Mouse (Mus musculus) midbrain, embryonic 16.5 days (tissue): Measurements from ENCODE around the gene Ruvbl2. TPM values are rescaled to one million over a fixed set of nuclear protein-coding genes. Genes with fewer than 3 reads are reported as not detected.
"Not testable (repeated sequence)": the region's sequence is repeated elsewhere in the genome, so short reads cannot be mapped to it uniquely, and the experiment has no call there.

Experiments used
- ATAC-seq: fragments of 200-750 bp; cut with Nextera tagmentation; 2 replicates; pipeline ENCODE4 v1.8.0; 2017; ENCODE audit warnings: moderate TSS enrichment
- H3K27ac ChIP-seq: fragments of 300-500 bp; sonication (generic); 2 replicates; pipeline ENCODE4 v1.5.1; 2014; ENCODE audit warnings: mild to moderate bottlenecking, low read length, mixed read lengths
- H3K27me3 ChIP-seq: fragments of 300-500 bp; sonication (generic); 2 replicates; pipeline ENCODE4 v1.6.1; 2014; ENCODE audit warnings: low read depth, low read length, mixed read lengths; ENCODE audit not compliant: control insufficient read depth, insufficient read depth
- H3K36me3 ChIP-seq: fragments of 300-500 bp; sonication (generic); 2 replicates; pipeline ENCODE4 v1.6.1; 2014; ENCODE audit warnings: mild to moderate bottlenecking, low read length, moderate library complexity, mixed read lengths; ENCODE audit not compliant: control insufficient read depth, insufficient read depth
- H3K4me1 ChIP-seq: fragments of 300-500 bp; sonication (generic); 2 replicates; pipeline ENCODE4 v1.6.1; 2014; ENCODE audit warnings: mild to moderate bottlenecking, low read length, mixed read lengths; ENCODE audit not compliant: control insufficient read depth, insufficient read depth
- H3K4me2 ChIP-seq: fragments of 300-500 bp; sonication (generic); 2 replicates; pipeline ENCODE4 v1.6.1; 2014; ENCODE audit warnings: mild to moderate bottlenecking, low read length, mixed read lengths
- H3K4me3 ChIP-seq: fragments of 300-500 bp; sonication (generic); 2 replicates; pipeline ENCODE4 v1.5.1; 2014; ENCODE audit warnings: low read depth, mild to moderate bottlenecking, low read length, moderate library complexity, mixed read lengths
- H3K9ac ChIP-seq: fragments of 300-500 bp; sonication (generic); 2 replicates; pipeline ENCODE4 v1.6.1; 2014; ENCODE audit warnings: low read depth, low read length, mixed read lengths
- H3K9me3 ChIP-seq: fragments of 300-500 bp; sonication (generic); replicated peaks from 2 replicates; pipeline ENCODE4 v1.6.1; 2014; ENCODE audit warnings: mild to moderate bottlenecking, low read length, mixed read lengths; ENCODE audit not compliant: control insufficient read depth, poor library complexity, severe bottlenecking
- WGBS: fragments of 180-500 bp; shearing (Covaris S2); extraction: QIAGEN DNeasy Blood & Tissue Kit; methylation state at CpG from one replicate; pipeline ENCODE4 v1.1.7; 2014; 5-methylcytosine and 5-hydroxymethylcytosine counted together
- polyA plus RNA-seq: library from polyadenylated mRNA; unstranded; fragments of >200 nt; fragmentation: Nextera tagmentation; extraction: Ambion mirVana; gene quantifications from 2 replicates; pipeline ENCODE4 v1.2.1, GENCODE M21; 2015

Ruvbl2 gene
- 103 and 110 TPM in 2 replicates for polyA plus RNA-seq

DNA sequence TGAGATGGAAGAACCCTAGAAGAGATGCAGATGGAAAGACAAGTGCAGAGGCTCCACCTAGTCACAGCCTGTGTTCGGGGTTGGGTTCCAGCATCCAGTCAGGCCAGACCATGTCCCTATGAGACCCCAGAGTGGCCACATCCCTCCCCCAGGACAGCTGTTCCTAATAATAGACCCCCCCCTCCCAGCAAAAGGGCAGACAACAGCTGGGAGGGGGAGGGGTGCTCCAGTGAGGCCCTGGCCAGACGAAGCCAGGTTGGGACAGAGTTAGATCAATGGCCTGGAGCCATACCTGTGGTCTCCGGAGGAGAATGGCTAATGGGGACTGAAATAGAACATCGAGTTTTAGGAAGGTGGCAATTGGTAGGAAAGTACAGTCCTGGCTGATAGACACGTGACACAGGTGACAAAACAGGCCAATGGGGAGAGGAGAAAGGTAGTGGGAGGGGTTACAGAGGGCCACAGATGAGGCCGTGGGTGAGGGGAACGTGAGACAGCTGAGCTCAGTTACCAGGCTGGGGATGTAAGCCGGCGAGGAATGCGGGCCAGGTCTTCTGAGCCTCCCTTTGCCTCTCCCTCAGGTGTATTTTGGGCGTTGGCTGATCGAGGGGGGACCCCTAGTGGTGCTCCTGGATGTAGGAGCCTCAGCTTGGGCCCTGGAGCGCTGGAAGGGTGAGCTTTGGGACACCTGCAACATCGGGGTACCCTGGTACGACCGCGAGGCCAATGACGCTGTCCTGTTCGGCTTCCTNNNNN is at the start of gene Ruvbl2:
TSS of gene Ruvbl2 (minus strand) at position 576 of the 756 bp plus-strand sequence.
- H3K27me3 ChIP-seq, result no peaks in the 10 kb centered on the region
- no peak for ATAC-seq
- peak within 1 kb of the TSS; percentile 27; the same call in 1 of the 2 replicates for H3K4me2 ChIP-seq
- H3K9me3 ChIP-seq, result no peaks in the 10 kb centered on the region
- H3K9ac ChIP-seq, result no peak within 1 kb of the TSS
- H3K4me3 ChIP-seq, result no peak within 1 kb of the TSS
- WGBS, result 26% methylated on average over 19 of the region's 19 CpGs
- H3K4me1 ChIP-seq, result peaks cover 28% of the 10 kb centered on the region
- H3K36me3 ChIP-seq, result peaks cover 2% of the 10 kb centered on the region
- no peak within 1 kb of the TSS for H3K27ac ChIP-seq

DNA sequence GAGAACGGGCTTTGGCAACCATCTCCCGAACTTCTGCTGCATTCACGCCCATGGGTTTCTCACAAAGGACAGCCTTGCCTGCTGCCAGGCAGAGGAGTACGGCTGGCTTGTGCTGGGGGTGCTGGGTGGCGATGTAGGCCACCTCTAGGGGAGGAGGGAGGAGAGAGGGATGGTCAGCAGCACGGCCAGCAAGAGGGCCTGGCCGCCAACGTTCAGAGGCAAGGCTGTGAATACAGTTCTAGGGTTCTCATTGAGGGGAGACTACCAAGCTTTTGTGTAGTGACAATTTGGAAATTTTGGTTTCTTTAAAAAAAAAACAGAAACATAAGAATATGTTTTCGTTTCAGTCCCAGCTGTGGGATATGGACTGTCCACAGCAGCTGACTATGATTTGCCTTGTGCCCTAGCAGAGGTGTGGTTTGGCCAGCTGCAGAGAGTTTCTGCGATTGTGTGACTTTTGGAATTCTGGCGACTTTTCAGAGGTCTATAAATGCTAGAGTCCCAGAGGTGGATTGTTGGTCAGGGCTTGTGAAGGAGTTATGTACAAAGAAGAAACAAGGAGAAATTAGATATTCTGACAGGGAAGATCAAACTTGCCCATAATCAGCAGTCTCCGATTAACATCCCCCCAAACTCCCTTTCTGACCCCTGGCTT is 49.0 kb upstream of the Ruvbl2 start, which contains the start of gene Gm45808:
TSS of gene Gm45808 (minus strand) at position 51 of the 655 bp plus-strand sequence.
- WGBS, result 84% methylated on average over 12 of the region's 12 CpGs
- Histone ChIP-seq H3K36me3 (no peaks in the 10 kb centered on the region), H3K4me2 (no peak within 1 kb of the TSS; the same call in 1 of the 2 replicates), H3K27me3 (no peaks in the 10 kb centered on the region), H3K27ac (0 out of 2 replicates have a peak within 1 kb of the TSS, but pooled peaks have one; percentile 14), H3K4me3 (no peak within 1 kb of the TSS), H3K9ac (no peak within 1 kb of the TSS), H3K4me1 (peaks cover 15% of the 10 kb centered on the region), H3K9me3 (no peaks in the 10 kb centered on the region)
- no peak for ATAC-seq

DNA sequence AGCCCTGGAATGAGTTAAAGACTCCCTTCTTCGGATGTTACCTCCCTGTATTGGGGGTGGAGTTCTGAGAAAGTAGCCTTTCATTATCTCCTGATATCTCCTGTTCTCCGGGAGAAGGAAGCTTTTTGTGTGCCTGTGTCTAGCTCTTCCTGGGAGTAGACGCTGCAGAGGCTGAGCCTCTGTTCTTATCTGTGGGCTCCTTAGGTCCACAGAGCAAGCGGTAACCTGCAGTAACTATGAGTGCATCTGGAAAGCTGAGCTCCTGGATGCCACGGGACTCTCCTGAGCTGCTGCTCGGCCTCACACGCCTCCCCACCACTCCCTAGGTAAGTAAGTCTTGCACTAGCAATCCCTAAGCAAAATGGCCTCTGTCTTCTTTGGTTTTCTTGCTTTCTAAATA is 48.3 kb upstream of the Ruvbl2 start:
- Histone ChIP-seq H3K27me3 (no peaks in the 10 kb centered on the region), H3K27ac (no peak overlapping the region), H3K4me2 (no peak overlapping the region), H3K36me3 (no peaks in the 10 kb centered on the region), H3K4me3 (no peak overlapping the region), H3K9me3 (no peaks in the 10 kb centered on the region), H3K9ac (no peak overlapping the region), H3K4me1 (peaks cover 15% of the 10 kb centered on the region)
- no peak for ATAC-seq
- 85% methylated on average over 7 of the region's 7 CpGs for WGBS

DNA sequence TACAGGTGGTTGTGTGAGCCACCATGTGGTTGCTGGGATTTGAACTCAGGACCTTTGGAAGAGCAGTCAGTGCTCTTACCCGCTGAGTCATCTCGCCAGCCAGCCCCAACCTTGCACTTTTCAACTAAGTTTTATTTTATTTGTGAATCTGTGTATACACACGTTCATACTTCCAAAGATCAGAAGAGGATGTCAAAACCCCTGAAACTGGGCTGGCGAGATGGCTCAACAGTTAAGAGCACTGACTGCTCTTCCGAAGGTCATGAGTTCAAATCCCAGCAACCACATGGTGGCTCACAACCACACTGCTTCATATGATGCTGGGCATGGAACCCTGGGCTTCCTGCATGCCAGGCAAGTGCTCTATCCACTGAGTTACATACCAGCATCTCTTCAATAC is 47.1 kb upstream of the Ruvbl2 start:
- H3K4me3 ChIP-seq, H3K27ac ChIP-seq, H3K9ac ChIP-seq, H3K27me3 ChIP-seq, H3K4me2 ChIP-seq, H3K36me3 ChIP-seq, H3K9me3 ChIP-seq, ATAC-seq: not testable (repeated sequence)
- peaks cover 12% of the 10 kb centered on the region for H3K4me1 ChIP-seq
- 93% methylated on average over 5 of the region's 5 CpGs for WGBS

DNA sequence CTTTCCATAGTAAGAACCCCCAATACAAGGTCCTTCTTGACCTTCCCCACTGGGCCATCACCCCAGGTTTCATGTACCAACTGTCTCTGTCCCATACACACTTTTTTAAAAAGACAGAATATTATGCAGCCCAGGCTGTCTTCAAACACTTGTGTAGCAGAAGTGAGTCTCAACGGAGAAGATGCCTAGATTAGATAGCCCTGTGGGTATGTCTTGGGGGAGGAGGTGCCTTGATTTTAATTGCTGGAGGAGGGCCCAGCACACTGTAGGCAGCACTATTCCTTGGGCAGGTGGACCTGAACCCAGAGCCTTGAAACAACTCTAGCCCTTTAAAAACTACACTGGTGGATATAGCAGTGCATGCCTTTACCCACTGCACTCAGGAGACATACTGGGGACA is 44.3 kb upstream of the Ruvbl2 start:
- Histone ChIP-seq H3K9me3 (no peaks in the 10 kb centered on the region), H3K27ac (no peak overlapping the region), H3K4me2 (no peak overlapping the region), H3K4me1 (no peaks in the 10 kb centered on the region), H3K27me3 (no peaks in the 10 kb centered on the region), H3K9ac (no peak overlapping the region), H3K36me3 (no peaks in the 10 kb centered on the region), H3K4me3 (no peak overlapping the region)
- 95% methylated on average over 1 of the region's 1 CpGs for WGBS
- ATAC-seq, result no peak

DNA sequence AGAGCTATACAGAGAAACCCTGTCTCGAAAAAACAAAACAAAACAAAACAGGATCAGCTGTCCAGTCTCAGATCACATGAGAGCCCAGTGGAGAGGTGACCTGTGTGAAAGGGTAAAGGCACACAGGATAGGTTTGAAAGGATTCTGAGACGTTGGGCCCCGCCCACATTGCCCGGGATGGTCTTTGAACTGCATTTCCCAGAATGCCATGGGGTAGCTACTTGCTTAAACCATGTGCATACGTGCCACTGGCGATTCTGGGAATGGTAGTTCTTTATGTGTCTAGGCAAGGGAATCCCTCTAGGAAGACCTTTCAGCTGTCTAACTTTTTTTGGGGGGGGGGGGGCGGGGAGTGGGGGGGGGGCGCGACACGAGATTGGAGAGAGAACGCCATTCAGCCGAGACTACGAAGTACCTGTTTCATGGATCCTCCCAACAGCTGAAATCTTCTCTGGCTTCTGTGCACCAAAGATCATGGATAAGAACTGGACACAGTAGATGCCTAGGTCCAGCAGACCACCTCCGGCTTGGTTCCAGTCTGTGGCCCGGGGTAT is 43.6 kb upstream of the Ruvbl2 start, which contains the start of gene Tulp2:
TSS of gene Tulp2 (plus strand) at position 504 of the 554 bp plus-strand sequence.
- H3K36me3 ChIP-seq, result no peaks in the 10 kb centered on the region
- H3K9ac ChIP-seq, result no peak within 1 kb of the TSS
- H3K27ac ChIP-seq, result no peak within 1 kb of the TSS
- no peak within 1 kb of the TSS for H3K4me2 ChIP-seq
- no peaks in the 10 kb centered on the region for H3K4me1 ChIP-seq
- 48% methylated on average over 15 of the region's 15 CpGs for WGBS
- H3K9me3 ChIP-seq, result no peaks in the 10 kb centered on the region
- H3K4me3 ChIP-seq, result no peak within 1 kb of the TSS
- peak; percentile 83 for ATAC-seq
- H3K27me3 ChIP-seq, result no peaks in the 10 kb centered on the region

DNA sequence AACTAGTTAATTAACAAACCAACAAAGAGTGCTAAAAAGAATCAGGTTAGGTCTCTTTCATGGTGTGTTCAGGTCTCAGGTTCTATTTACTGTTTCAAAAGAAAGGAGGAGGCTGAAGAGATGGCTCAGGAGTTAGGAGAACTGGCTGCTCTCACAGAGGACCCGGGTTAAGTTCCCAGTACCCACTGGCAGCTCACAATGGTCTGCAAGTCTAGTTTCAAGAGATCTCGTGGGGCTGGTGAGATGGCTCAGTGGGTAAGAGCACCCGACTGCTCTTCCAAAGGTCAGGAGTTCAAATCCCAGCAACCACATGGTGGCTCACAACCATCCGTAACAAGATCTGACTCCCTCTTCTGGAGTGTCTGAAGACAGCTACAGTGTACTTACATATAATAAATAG is 42.4 kb upstream of the Ruvbl2 start:
- ATAC-seq, result not testable (repeated sequence)

DNA sequence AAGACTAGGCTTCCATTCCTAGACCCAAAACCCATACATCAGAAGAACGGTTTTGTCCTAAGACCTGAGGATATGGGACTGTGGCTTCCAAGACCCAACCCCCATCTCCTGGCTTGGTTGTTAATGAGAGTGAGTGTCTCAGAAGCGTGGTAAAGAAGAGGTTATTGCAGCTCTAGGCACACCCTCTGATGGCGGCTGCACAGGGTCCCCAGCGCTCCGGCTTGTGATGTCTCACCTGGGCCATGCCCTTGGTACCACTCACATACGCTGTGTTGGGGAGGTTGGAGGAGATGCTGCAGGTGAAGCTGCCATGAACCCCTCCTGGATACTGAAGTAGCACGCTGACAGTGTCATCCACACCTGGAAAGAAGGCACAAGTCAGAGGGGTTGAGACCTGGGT is 40.9 kb upstream of the Ruvbl2 start:
- H3K36me3 ChIP-seq, result no peaks in the 10 kb centered on the region
- WGBS, result 93% methylated on average over 7 of the region's 7 CpGs
- no peak overlapping the region for H3K9ac ChIP-seq
- H3K4me1 ChIP-seq, result no peaks in the 10 kb centered on the region
- no peak for ATAC-seq
- H3K27ac ChIP-seq, result no peak overlapping the region
- no peak overlapping the region for H3K4me3 ChIP-seq
- H3K9me3 ChIP-seq, result no peaks in the 10 kb centered on the region
- no peaks in the 10 kb centered on the region for H3K27me3 ChIP-seq
- H3K4me2 ChIP-seq, result no peak overlapping the region

More for the DNA sequence above, 42.4 kb upstream of the Ruvbl2 start:
- not testable (repeated sequence) for H3K27me3 ChIP-seq, H3K36me3 ChIP-seq, H3K9me3 ChIP-seq, H3K4me1 ChIP-seq, H3K9ac ChIP-seq, H3K27ac ChIP-seq, H3K4me2 ChIP-seq, H3K4me3 ChIP-seq
- WGBS, result 75% methylated on average over 3 of the region's 4 CpGs

DNA sequence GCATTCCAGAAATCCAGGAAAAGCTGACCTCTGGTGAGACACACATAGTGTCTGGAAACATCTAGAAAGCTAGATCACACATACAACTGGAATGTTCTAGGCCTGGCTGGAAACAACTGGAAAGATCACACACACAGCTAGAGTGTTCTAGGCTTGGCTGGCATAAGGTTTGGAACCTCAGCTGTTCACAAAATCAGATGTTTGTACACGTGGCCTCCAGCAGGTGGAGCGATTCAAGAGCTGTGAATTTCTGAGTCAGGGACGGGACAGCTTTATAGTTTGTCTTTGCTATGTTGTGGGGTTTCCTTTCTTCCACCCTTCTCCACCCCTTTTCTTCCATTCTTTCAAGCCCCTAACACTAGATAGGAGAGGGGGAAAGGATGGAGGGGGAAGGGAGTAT is 39.1 kb upstream of the Ruvbl2 start:
- Histone ChIP-seq H3K27me3 (no peaks in the 10 kb centered on the region), H3K9ac (no peak overlapping the region), H3K9me3 (no peaks in the 10 kb centered on the region), H3K27ac (no peak overlapping the region), H3K4me1 (no peaks in the 10 kb centered on the region), H3K36me3 (no peaks in the 10 kb centered on the region), H3K4me3 (no peak overlapping the region), H3K4me2 (no peak overlapping the region)
- WGBS, result 8% methylated on average over 3 of the region's 3 CpGs
- no peak for ATAC-seq
